Mouse (Mus musculus): ENCODE results near the gene Oard1. TPM values are rescaled to one million over a fixed set of nuclear protein-coding genes. Genes with fewer than 3 reads are reported as not detected.

Gene Oard1
- polyA plus RNA-seq, 1 experiment, result 76.1 TPM

DNA sequence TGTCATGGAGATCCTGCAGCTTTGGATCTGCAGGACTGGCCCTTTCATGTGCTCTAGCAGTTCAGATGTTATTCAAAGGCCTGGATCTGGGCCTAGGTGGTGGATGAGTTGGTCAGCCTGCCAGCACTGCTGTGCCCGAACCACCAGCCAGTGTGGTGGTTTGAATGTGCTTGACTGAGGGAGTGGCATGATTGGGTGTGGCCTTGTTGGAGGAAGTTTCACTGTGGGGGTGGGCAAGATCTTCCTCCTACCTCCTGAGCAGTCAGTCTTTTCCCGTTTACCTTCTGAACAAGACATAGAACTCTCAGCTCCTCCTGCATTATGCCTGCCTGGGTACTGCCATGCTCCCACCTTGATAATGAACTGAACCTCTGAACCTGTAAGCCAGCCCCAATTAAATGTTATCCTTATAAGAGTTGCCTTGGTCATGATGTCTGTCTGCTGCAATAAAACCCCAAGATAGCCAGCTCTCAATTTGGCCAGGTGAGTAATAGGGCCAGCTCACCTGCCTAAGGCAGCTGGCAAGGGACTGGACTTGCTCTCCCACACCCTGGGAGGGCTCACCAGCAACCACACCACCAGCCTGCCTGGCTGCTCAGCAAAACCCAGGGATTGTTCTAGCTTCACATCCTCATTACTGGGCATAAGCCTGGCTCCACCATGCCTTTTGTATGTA is 23.9 kb upstream of the Oard1 start:
- H3K9ac ChIP-seq (ENCODE audit: low read depth, poor library complexity, severe bottlenecking), result no peak overlapping the region
- H3K4me1 ChIP-seq (ENCODE audit: control insufficient read depth, insufficient read depth, low read length), result no peaks in the 10 kb centered on the region
- TF ChIP-seq POLR2A (IDR thresholded peaks at IDR 0.05; ENCODE audit: insufficient read depth, low read length), result no peak
- TF ChIP-seq CTCF (IDR thresholded peaks at IDR 0.05; ENCODE audit: low read depth, low read length), result no peak
- TF ChIP-seq EP300 (IDR thresholded peaks at IDR 0.05; ENCODE audit: insufficient read depth, low read depth, low read length), result no peak
- H3K4me3 ChIP-seq (ENCODE audit: low read depth, low read length), result no peak overlapping the region
- no peaks in the 10 kb centered on the region for H3K27me3 ChIP-seq (ENCODE audit: control insufficient read depth, insufficient read depth, low read length, poor library complexity, severe bottlenecking)
- no peaks in the 10 kb centered on the region for H3K9me3 ChIP-seq (replicated peaks; ENCODE audit: control insufficient read depth, insufficient read depth, low read length, poor library complexity, severe bottlenecking)
- no peak overlapping the region for H3K27ac ChIP-seq (ENCODE audit: insufficient read depth, low read length)
- peaks cover 36% of the 10 kb centered on the region for H3K36me3 ChIP-seq (ENCODE audit: control insufficient read depth, insufficient read depth, low read length, poor library complexity, severe bottlenecking)

DNA sequence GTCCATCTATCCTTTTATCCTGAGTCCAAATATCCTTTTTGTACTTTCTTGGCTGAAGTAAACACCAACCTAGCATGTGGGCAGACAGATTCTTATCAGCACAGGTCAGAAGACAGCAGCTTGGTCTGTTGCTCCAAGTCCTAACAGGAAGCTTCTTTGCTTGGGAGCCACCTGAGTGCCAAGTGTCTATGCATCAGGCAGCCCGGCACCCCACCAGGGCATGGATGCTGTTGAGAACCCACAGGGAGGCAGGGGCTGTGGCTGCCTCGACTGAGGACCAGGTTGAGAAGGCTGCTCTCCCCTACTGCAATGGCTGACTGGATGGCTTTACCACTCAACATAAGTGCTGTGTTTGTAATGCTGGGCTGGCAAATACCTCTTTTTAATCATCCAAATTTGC is 21.1 kb upstream of the Oard1 start:
- TF ChIP-seq CTCF (IDR thresholded peaks at IDR 0.05; ENCODE audit: low read depth, low read length) (no peak), EP300 (IDR thresholded peaks at IDR 0.05; ENCODE audit: insufficient read depth, low read depth, low read length) (no peak), POLR2A (IDR thresholded peaks at IDR 0.05; ENCODE audit: insufficient read depth, low read length) (no peak)
- Histone ChIP-seq H3K4me3 (ENCODE audit: low read depth, low read length) (no peak overlapping the region), H3K9ac (ENCODE audit: low read depth, poor library complexity, severe bottlenecking) (no peak overlapping the region), H3K27me3 (ENCODE audit: control insufficient read depth, insufficient read depth, low read length, poor library complexity, severe bottlenecking) (no peaks in the 10 kb centered on the region), H3K9me3 (replicated peaks; ENCODE audit: control insufficient read depth, insufficient read depth, low read length, poor library complexity, severe bottlenecking) (no peaks in the 10 kb centered on the region), H3K36me3 (ENCODE audit: control insufficient read depth, insufficient read depth, low read length, poor library complexity, severe bottlenecking) (peaks cover 62% of the 10 kb centered on the region), H3K27ac (ENCODE audit: insufficient read depth, low read length) (no peak overlapping the region), H3K4me1 (ENCODE audit: control insufficient read depth, insufficient read depth, low read length) (no peaks in the 10 kb centered on the region)

DNA sequence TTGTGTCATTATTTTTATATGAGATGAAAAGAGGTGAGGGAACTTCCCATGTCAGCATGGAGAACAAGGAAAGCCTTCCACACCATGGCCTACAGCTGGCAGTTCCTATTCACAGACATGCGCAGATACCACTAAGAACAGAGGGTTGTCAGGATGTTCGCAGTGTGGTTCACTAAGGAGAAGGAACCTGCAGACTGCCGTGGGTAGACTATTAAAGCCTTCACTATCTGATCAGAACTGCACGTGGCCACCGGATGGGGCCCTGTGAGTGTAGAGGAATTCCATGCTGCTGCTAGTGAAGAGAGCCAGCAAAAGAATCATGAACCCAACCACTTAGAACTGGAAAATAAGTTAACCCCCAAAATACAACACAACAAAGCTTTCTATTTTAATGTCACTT is 20.4 kb upstream of the Oard1 start:
- Histone ChIP-seq H3K36me3 (ENCODE audit: control insufficient read depth, insufficient read depth, low read length, poor library complexity, severe bottlenecking) (peaks cover 68% of the 10 kb centered on the region), H3K27ac (ENCODE audit: insufficient read depth, low read length) (no peak overlapping the region), H3K4me3 (ENCODE audit: low read depth, low read length) (no peak overlapping the region), H3K4me1 (ENCODE audit: control insufficient read depth, insufficient read depth, low read length) (no peaks in the 10 kb centered on the region), H3K9ac (ENCODE audit: low read depth, poor library complexity, severe bottlenecking) (no peak overlapping the region), H3K27me3 (ENCODE audit: control insufficient read depth, insufficient read depth, low read length, poor library complexity, severe bottlenecking) (no peaks in the 10 kb centered on the region), H3K9me3 (replicated peaks; ENCODE audit: control insufficient read depth, insufficient read depth, low read length, poor library complexity, severe bottlenecking) (no peaks in the 10 kb centered on the region)
- TF ChIP-seq CTCF (IDR thresholded peaks at IDR 0.05; ENCODE audit: low read depth, low read length), result no peak
- TF ChIP-seq EP300 (IDR thresholded peaks at IDR 0.05; ENCODE audit: insufficient read depth, low read depth, low read length), result no peak
- no peak for TF ChIP-seq POLR2A (IDR thresholded peaks at IDR 0.05; ENCODE audit: insufficient read depth, low read length)

DNA sequence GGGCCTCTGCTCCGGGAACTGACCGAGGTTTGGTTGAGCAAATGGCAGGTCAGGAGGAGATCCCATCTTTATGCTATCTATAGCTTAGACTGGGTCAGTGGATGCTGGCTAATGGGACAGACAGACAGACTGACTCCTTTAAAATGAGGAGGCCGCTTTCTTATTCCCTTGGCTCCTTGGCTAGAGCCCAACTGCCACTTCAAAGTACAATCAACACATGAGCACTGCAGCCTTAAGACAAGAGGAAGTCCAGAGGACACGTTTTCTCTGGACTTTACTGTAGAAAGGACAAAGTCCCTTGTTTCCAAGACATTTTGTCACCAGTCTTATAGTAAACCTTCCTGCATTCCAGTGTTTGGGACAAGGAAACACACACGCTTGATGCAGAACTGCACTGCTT is 18.4 kb upstream of the Oard1 start:
- no peaks in the 10 kb centered on the region for H3K4me1 ChIP-seq (ENCODE audit: control insufficient read depth, insufficient read depth, low read length)
- no peak overlapping the region for H3K27ac ChIP-seq (ENCODE audit: insufficient read depth, low read length)
- H3K9me3 ChIP-seq (replicated peaks; ENCODE audit: control insufficient read depth, insufficient read depth, low read length, poor library complexity, severe bottlenecking), result no peaks in the 10 kb centered on the region
- H3K9ac ChIP-seq (ENCODE audit: low read depth, poor library complexity, severe bottlenecking), result no peak overlapping the region
- TF ChIP-seq CTCF (IDR thresholded peaks at IDR 0.05; ENCODE audit: low read depth, low read length) (no peak), EP300 (IDR thresholded peaks at IDR 0.05; ENCODE audit: insufficient read depth, low read depth, low read length) (no peak), POLR2A (IDR thresholded peaks at IDR 0.05; ENCODE audit: insufficient read depth, low read length) (no peak)
- peaks cover 72% of the 10 kb centered on the region for H3K36me3 ChIP-seq (ENCODE audit: control insufficient read depth, insufficient read depth, low read length, poor library complexity, severe bottlenecking)
- H3K4me3 ChIP-seq (ENCODE audit: low read depth, low read length), result no peak overlapping the region
- no peaks in the 10 kb centered on the region for H3K27me3 ChIP-seq (ENCODE audit: control insufficient read depth, insufficient read depth, low read length, poor library complexity, severe bottlenecking)

DNA sequence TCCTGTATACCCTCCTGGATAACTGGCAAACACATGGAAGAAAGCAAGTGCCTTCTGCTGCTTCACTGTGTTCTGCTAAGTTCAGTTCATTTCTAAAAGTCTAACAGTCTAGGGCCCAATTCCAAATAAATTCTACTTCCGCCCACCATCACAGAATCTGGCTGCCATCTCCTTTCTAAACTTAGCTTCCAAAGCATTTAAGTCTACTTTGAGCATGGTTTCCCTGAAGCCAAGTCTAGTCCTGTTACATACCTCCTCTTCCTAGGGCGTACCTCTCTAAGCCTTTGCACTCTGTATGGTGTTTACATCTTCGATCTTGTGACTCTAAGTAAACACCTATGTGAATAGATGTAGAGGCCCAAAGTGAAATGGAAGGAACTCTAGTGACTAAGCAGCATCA is 17.2 kb upstream of the Oard1 start:
- Histone ChIP-seq H3K27me3 (ENCODE audit: control insufficient read depth, insufficient read depth, low read length, poor library complexity, severe bottlenecking) (no peaks in the 10 kb centered on the region), H3K4me3 (ENCODE audit: low read depth, low read length) (no peak overlapping the region), H3K36me3 (ENCODE audit: control insufficient read depth, insufficient read depth, low read length, poor library complexity, severe bottlenecking) (peaks cover 66% of the 10 kb centered on the region), H3K9ac (ENCODE audit: low read depth, poor library complexity, severe bottlenecking) (no peak overlapping the region), H3K27ac (ENCODE audit: insufficient read depth, low read length) (no peak overlapping the region), H3K9me3 (replicated peaks; ENCODE audit: control insufficient read depth, insufficient read depth, low read length, poor library complexity, severe bottlenecking) (no peaks in the 10 kb centered on the region), H3K4me1 (ENCODE audit: control insufficient read depth, insufficient read depth, low read length) (no peaks in the 10 kb centered on the region)
- TF ChIP-seq EP300 (IDR thresholded peaks at IDR 0.05; ENCODE audit: insufficient read depth, low read depth, low read length), result no peak
- TF ChIP-seq POLR2A (IDR thresholded peaks at IDR 0.05; ENCODE audit: insufficient read depth, low read length), result no peak
- no peak for TF ChIP-seq CTCF (IDR thresholded peaks at IDR 0.05; ENCODE audit: low read depth, low read length)

DNA sequence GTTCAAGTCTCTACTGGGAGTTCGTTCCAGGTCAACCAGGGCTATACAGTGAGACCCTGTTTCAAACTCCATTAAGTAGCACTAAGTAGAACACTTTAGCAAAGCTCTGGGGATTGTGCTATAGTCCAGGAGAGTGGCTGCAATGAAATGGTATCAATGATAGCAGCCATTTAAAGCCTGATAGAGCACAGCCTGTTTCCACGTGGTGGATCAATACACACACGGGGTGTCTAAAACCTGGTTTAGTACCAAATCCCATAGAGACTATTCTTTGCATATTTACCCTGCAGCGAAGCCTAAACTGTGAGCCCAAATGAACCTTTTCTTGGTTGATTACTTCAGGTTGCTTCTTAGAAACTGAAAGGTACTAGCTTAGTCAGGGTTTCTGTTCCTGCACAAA is 8.1 kb upstream of the Oard1 start:
- Histone ChIP-seq H3K27ac (ENCODE audit: insufficient read depth, low read length) (no peak overlapping the region), H3K36me3 (ENCODE audit: control insufficient read depth, insufficient read depth, low read length, poor library complexity, severe bottlenecking) (peaks cover 38% of the 10 kb centered on the region), H3K9ac (ENCODE audit: low read depth, poor library complexity, severe bottlenecking) (no peak overlapping the region), H3K4me3 (ENCODE audit: low read depth, low read length) (no peak overlapping the region), H3K9me3 (replicated peaks; ENCODE audit: control insufficient read depth, insufficient read depth, low read length, poor library complexity, severe bottlenecking) (no peaks in the 10 kb centered on the region), H3K27me3 (ENCODE audit: control insufficient read depth, insufficient read depth, low read length, poor library complexity, severe bottlenecking) (no peaks in the 10 kb centered on the region), H3K4me1 (ENCODE audit: control insufficient read depth, insufficient read depth, low read length) (no peaks in the 10 kb centered on the region)
- TF ChIP-seq POLR2A (IDR thresholded peaks at IDR 0.05; ENCODE audit: insufficient read depth, low read length), result no peak
- TF ChIP-seq CTCF (IDR thresholded peaks at IDR 0.05; ENCODE audit: low read depth, low read length), result no peak
- TF ChIP-seq EP300 (IDR thresholded peaks at IDR 0.05; ENCODE audit: insufficient read depth, low read depth, low read length), result no peak
